Mouse (Mus musculus) liver, embryonic 14.5 days (tissue): ENCODE measurements at regions not wholly inside any gene's neighbourhood (a gene's known extent, or its start where the extent isn't known, plus 50 kb on each side); places are given as distances from the start of the nearest gene placed in this dataset.

Source experiments
- CTCF ChIP-seq: IDR thresholded peaks from 2 replicates; pipeline ENCODE4 v1.5.1; 2016; ENCODE audit warnings: antibody characterized with exemption, low read depth, control low read depth
- EP300 ChIP-seq: IDR thresholded peaks from 2 replicates; pipeline ENCODE4 v1.6.1; 2016; ENCODE audit warnings: antibody characterized with exemption, low read depth

DNA sequence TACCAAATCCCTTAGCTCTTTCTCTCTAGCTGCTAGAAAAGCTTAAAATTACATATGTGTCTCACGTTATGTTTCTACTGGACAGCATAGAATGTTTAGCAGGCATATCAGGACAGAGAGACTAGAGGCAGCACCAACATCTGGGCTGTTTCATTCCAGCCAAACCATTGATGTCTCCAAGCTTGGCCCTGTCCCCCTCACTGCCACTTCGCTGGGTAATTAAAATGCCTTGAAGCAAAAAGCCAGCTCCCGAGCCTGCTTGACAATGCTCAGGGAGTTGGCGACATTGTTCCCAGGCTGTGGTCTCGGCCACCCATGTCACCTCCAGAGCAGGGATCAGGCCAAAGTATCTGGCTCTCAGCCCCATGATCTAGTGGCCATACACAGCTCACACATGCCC is 92.7 kb upstream of the Cdh5 start:
- TF ChIP-seq CTCF (no peak), EP300 (no peak)
